In genomic region chr4:114902641-114903421, GRCm38 (mm10) we compare ENCODE assay signal across 14 mouse cellular contexts. TPM values are rescaled to one million over a fixed set of nuclear protein-coding genes. Genes with fewer than 3 reads are reported as not detected.
DNase-seq lines count a peak whose midpoint lies in the region; ATAC-seq and TF ChIP-seq lines count a peak whose summit lies in the region.
"Had no signal": no experiment of that assay in that cellular context is flagged by ENCODE, and none has a peak within 500 bp of the region (broad histone marks: within the 10 kb centered on the region; RNA-seq: fewer than 3 reads in every experiment).

No protein-coding gene starts in this region.

- H3K27me3 ChIP-seq in embryonic facial prominence, embryonic 11.5 days (ENCODE audit: control insufficient read depth, insufficient read depth, low read length) = peaks cover 51% of the 10 kb centered on the region
- H3K27me3 ChIP-seq in limb, embryonic 12.5 days = peaks cover 99% of the 10 kb centered on the region
- H3K27me3 ChIP-seq in cerebellum, adult 2 months (ENCODE audit: control insufficient read depth, insufficient read depth, low read length) = peaks cover 22% of the 10 kb centered on the region; the same call in 1 of the 2 replicates

- ATAC-seq in embryonic facial prominence, embryonic 11.5 days (replicated peaks; ENCODE audit: insufficient number of reproducible peaks, low FRiP score, low TSS enrichment, low read depth) = 0 out of 2 replicates have a peak, but pooled peaks have one; percentile 24
- no peak for ATAC-seq in limb, embryonic 12.5 days (ENCODE audit: insufficient number of reproducible peaks, insufficient read depth, low FRiP score, low TSS enrichment, low read depth)
- ATAC-seq in megakaryocyte-erythroid progenitor cell, adult 5-6 weeks (replicated peaks; ENCODE audit: low FRiP score, low TSS enrichment, poor library complexity, severe bottlenecking) = no peak
- ATAC-seq: liver, embryonic 12.5 days had no signal

- TF ChIP-seq CTCF in cerebellum, adult 2 months (IDR thresholded peaks at IDR 0.05; ENCODE audit: borderline replicate concordance, insufficient read depth, low read depth, low read length) = no peak

- peak; percentile 33 for DNase-seq in kidney, postnatal 10 days
- no peak for DNase-seq in kidney, postnatal 36 days
- peak; percentile 51 for DNase-seq in R1 (ENCODE audit: low read depth, low spot score)
- peak; percentile 67 for DNase-seq in embryonic facial prominence, embryonic 11.5 days (ENCODE audit: low spot score)
- no peak for DNase-seq in cerebellum, adult 2 months
- no peak for DNase-seq in gastrocnemius, adult 8-10 months (ENCODE audit: low spot score in 2 of 2)
- DNase-seq: adrenal gland, adult 8-10 months; cerebellum, adult 9-11 months had no signal

- TF ChIP-seq POLR2A in cerebellum, adult 2 months (IDR thresholded peaks at IDR 0.05; ENCODE audit: borderline replicate concordance, insufficient read depth, low read length) = no peak

- H3K36me3 ChIP-seq in embryonic facial prominence, embryonic 11.5 days (replicated peaks; ENCODE audit: control insufficient read depth, insufficient read depth, low read depth, low read length) = no peaks in the 10 kb centered on the region
- no peaks in the 10 kb centered on the region for H3K36me3 ChIP-seq in limb, embryonic 12.5 days
- H3K36me3 ChIP-seq: G1E; liver, embryonic 12.5 days had no signal

- H3K4me3 ChIP-seq in embryonic facial prominence, embryonic 11.5 days (ENCODE audit: low read depth, low read length) = peak overlapping the region; percentile 37
- peak overlapping the region; percentile 37 for H3K4me3 ChIP-seq in limb, embryonic 12.5 days (replicated peaks)
- no peak overlapping the region for H3K4me3 ChIP-seq in cerebellum, adult 2 months (replicated peaks; ENCODE audit: insufficient read depth, low read depth, low read length)

- peak overlapping the region; percentile 36 for H3K27ac ChIP-seq in embryonic facial prominence, embryonic 11.5 days (replicated peaks; ENCODE audit: low read depth, low read length)
- H3K27ac ChIP-seq in limb, embryonic 12.5 days = no peak overlapping the region
- H3K27ac ChIP-seq in cerebellum, adult 2 months (ENCODE audit: insufficient read depth, low read length) = no peak overlapping the region
- H3K27ac ChIP-seq: liver, embryonic 12.5 days had no signal

- peak overlapping the region; percentile 45 for H3K9ac ChIP-seq in embryonic facial prominence, embryonic 11.5 days (replicated peaks; ENCODE audit: low read length)
- no peak overlapping the region for H3K9ac ChIP-seq in limb, embryonic 12.5 days (replicated peaks)
- H3K9ac ChIP-seq: liver, embryonic 12.5 days had no signal

- H3K9me3 ChIP-seq in embryonic facial prominence, embryonic 11.5 days (replicated peaks; ENCODE audit: control insufficient read depth, low read length) = no peaks in the 10 kb centered on the region
- no peaks in the 10 kb centered on the region for H3K9me3 ChIP-seq in limb, embryonic 12.5 days
- H3K9me3 ChIP-seq: liver, embryonic 12.5 days had no signal

- WGBS in embryonic facial prominence, embryonic 11.5 days = under 1% methylated on average over 39 of the region's 39 CpGs
- WGBS in limb, embryonic 12.5 days = under 1% methylated on average over 39 of the region's 39 CpGs
- WGBS in cerebellum, adult 2 months = 3% methylated on average over 39 of the region's 39 CpGs

- peak overlapping the region; percentile 71 for H3K4me2 ChIP-seq in embryonic facial prominence, embryonic 11.5 days (ENCODE audit: low read depth, low read length)
- peak overlapping the region; percentile 57 for H3K4me2 ChIP-seq in limb, embryonic 12.5 days
- H3K4me2 ChIP-seq: liver, embryonic 12.5 days had no signal

- H3K4me1 ChIP-seq in embryonic facial prominence, embryonic 11.5 days (ENCODE audit: control insufficient read depth, insufficient read depth, low read length) = no peaks in the 10 kb centered on the region
- peaks cover 19% of the 10 kb centered on the region for H3K4me1 ChIP-seq in limb, embryonic 12.5 days (replicated peaks)
- no peaks in the 10 kb centered on the region for H3K4me1 ChIP-seq in cerebellum, adult 2 months (ENCODE audit: control insufficient read depth, insufficient read depth, low read length)

RNA-seq across cellular contexts. Expression of gene Foxd2, which starts 5.8 kb away (rescaled TPM):
- polyA plus RNA-seq in embryonic facial prominence, embryonic 11.5 days (2014; fragmentation: Nextera tagmentation; extraction: Ambion mirVana) = 2.7 and 3.6 TPM in 2 replicates
- 1.4 and 1.9 TPM in 2 replicates for polyA plus RNA-seq in limb, embryonic 12.5 days (2016; fragmentation: Nextera tagmentation; extraction: Ambion mirVana)
- 0.09 and 0.27 TPM in 2 replicates for total RNA-seq in megakaryocyte-erythroid progenitor cell, adult 5-6 weeks (2014; fragmentation: Nextera tagmentation)
- total RNA-seq in megakaryocyte-erythroid progenitor cell, adult 5-6 weeks (2017) = 1.2 TPM in 1 of 2 replicates, not detected in the other
- 0.10 TPM in 2 replicates for polyA plus RNA-seq in cerebellum, adult 2 months (2012; rRNA removed)
- under 1 TPM in 3 of 4 experiments, not detected in 1; 0.10 to 0.29 (median 0.19) TPM for total RNA-seq in gastrocnemius, adult 8-10 months (2022)
- polyA plus RNA-seq: neural tube, embryonic 14.5 days had no signal

RNA-seq across cellular contexts. Expression of gene Foxe3, which starts 23.0 kb away (rescaled TPM):
- 1.1 and 3.1 TPM in 2 replicates for polyA plus RNA-seq in embryonic facial prominence, embryonic 11.5 days (2014; fragmentation: Nextera tagmentation; extraction: Ambion mirVana)
- polyA plus RNA-seq in limb, embryonic 12.5 days (2016; fragmentation: Nextera tagmentation; extraction: Ambion mirVana) = not detected in 2 replicates
- total RNA-seq in megakaryocyte-erythroid progenitor cell, adult 5-6 weeks (2014; fragmentation: Nextera tagmentation) = not detected in 2 replicates
- not detected in 2 replicates for total RNA-seq in megakaryocyte-erythroid progenitor cell, adult 5-6 weeks (2017)
- polyA plus RNA-seq in cerebellum, adult 2 months (2012; rRNA removed) = not detected in 2 replicates
- not detected for total RNA-seq in gastrocnemius, adult 8-10 months (2022)
- total RNA-seq: G1E had no signal
- polyA plus RNA-seq: G1E; heart, postnatal 0 days; liver, embryonic 12.5 days; neural tube, embryonic 14.5 days had no signal

Comparison
In these comparisons a context has a peak if more than half of its experiments do, and no peak if none do; other contexts are left out.
1. DNase-seq: peak in kidney, postnatal 10 days (single experiment), R1 (single experiment) and embryonic facial prominence, embryonic 11.5 days (single experiment); none in kidney, postnatal 36 days (0 of 2), cerebellum, adult 2 months (0 of 2) and gastrocnemius, adult 8-10 months (0 of 2).